Mouse (Mus musculus) liver, embryonic 14.5 days (tissue): ENCODE results near the gene Krr1.

ENCODE experiments used
- CTCF ChIP-seq: IDR thresholded peaks from 2 replicates; pipeline ENCODE4 v1.5.1; 2016; ENCODE audit warnings: antibody characterized with exemption, low read depth, control low read depth
- EP300 ChIP-seq: IDR thresholded peaks from 2 replicates; pipeline ENCODE4 v1.6.1; 2016; ENCODE audit warnings: antibody characterized with exemption, low read depth

DNA sequence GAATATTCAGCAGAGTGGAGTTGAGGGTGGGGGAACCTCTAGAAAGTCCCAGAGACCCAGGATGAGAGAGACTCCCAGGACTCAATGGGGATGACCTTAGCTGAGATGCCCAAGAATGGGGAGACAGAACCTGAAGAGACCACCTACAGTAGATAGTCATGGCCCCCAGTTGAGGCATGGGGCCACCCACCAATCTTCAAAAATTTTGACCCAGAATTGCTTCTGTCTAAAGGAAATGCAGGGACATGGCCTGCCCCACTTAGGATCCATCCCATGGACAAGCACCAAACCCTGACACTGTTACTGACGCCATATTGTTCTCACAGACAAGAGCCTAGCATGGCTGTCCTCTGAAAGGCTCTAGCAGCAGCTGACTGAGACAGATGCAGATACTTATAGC is 24.4 kb upstream of the Krr1 start:
- no peak for TF ChIP-seq CTCF
- no peak for TF ChIP-seq EP300
